Mouse (Mus musculus) frontal cortex, postnatal 14 days (tissue): ENCODE results near the gene Skida1.
A peak's percentile ranks its signal among the peaks of the same experiment; 100 is the strongest.

Source experiments
- DNase-seq, 2 experiments: peaks; one replicate each; pipeline ENCODE4 v3.0.0; 2022; ENCODE audit warnings: low spot score in 2 of 2

Skida1 gene

DNA sequence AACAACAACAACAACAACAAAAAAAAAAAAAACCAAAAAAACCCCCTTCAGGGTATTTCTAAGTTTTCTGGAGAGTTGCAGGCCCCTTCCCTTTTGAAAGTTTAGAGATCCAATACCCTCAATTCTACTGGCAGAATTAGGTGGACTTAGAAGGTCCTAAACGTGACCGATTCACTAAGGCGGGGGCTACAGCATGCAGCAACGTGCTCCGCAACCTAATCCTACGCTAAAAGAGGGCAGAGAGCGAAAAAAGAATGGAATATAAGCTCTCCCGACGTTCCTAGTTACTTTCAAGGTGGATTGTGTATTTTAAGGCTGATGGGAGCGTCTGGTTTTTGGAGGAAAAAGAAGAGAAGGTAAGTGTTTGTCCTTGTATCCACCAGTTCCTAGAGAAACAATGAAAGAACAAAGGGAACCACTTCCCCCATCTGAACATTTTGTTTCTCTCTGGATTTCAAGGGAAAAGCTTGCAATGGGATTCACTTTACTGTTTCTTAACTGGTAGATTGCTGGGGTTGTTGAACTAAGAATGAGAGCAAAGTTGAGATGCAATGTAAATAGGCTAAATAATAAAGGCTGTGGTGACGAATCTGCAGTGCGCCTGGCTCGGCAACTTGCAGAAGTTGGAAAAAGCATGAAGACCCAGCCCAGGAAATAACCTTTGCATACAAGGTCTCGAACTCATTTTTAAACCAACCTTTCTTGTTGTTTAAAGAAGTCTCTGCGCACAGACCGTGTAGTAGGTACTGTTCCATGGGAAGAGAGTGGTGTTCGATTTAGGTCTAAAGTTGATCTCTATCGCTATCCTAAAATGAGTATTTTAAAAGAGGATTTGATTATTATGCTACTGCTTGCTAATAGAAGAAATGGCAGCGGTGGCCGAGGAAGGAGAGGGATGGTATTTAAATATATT is 6.4 kb upstream of the Skida1 start, which contains the start of gene Mllt10:
Mllt10 (plus strand) TSS at position 222 of the 913 bp plus-strand sequence.
- no peak for DNase-seq

DNA sequence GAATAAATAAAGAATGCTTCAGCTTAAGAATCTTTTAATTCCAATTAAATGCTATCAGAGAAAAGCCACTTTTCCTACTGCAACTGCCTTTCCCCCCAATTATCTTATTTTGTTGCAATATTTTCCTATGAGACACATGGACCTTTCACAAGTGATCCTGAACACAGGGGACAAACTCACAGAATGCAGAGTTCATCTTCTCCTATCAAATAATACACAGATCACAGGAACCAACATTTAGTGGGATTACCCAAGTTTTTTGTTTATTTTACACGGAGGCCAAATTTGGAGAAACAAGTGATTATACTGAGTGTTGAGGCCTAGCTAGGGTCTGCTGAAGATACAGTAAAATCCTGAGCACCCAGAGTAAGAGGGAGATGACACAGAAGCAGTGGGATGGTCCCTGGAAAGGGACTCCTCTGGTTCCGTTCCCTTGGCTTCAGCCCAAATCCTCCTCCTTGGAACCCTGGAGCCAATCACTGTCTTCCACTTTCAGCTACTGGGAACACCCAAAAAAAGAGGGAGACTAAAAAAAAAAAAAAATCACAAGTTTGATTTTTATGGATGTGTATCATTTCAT is 5.2 kb upstream of the Skida1 start:
- no peak for DNase-seq

DNA sequence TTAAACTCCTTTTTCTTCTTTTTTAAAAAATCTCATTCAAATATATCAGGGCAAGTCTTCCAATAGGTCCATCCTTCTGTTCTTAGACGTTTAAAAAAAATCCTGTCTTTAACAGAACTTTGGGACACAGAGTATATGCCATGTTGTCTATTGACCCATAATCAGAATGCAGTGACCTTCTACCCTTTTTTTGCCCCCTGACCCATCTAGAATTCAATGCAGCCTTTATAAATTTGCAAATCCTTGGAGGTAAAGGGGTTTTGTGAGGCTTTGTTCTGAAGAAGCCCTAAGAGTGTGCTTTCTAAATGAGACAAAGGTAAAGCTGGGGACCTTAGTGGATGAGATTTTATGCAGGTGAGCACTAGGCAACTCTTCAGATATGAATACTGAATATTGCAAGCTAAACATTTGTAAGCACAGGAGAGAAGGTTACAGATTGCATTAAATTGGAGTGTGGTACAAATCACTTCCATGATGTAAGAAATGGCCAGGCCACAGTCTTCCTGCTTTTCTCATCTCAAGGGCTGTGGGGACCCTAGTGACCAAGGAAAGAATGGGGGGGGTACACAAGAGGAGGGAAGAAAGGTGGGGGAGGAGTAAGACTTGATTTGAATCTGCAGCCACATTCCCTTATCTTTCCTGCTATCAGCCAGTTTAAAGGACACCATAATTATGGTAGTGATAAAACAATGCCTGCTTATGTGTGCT is 4.5 kb upstream of the Skida1 start:
- no peak for DNase-seq

DNA sequence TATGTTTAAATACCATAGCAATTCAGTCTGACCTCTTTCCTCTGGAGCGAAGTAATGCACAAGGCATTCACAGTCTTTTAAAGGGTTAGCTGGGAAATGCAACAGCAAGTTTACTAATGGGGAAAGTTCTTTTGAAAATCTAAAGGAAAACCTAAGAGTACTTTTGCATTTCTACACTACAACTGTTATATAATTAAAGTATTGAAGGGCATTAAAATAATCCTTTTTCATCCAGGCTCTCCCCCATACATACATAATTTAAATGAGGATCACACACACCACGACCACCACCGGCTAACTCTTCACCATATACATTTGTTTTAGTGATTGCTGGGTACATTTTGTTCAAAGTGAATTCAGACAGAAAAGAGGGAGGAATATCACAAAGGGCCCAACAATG is 3.7 kb upstream of the Skida1 start:
- DNase-seq = no peak

DNA sequence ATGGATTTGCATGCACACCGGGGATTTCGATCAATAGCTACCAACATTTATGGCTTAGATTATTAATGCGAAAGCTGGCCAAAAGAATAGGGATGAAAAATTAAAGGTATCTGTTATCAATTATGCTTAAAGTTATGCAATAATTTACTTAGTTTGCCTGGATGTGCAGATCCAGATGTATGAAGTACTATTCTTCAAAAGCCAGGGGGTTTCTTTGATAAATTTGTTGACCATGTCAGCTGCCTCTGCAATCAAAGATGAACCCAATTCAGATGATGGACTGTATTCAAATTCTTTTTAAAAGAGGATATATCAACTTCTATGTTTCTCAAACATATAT is 3.0 kb upstream of the Skida1 start:
- no peak for DNase-seq

DNA sequence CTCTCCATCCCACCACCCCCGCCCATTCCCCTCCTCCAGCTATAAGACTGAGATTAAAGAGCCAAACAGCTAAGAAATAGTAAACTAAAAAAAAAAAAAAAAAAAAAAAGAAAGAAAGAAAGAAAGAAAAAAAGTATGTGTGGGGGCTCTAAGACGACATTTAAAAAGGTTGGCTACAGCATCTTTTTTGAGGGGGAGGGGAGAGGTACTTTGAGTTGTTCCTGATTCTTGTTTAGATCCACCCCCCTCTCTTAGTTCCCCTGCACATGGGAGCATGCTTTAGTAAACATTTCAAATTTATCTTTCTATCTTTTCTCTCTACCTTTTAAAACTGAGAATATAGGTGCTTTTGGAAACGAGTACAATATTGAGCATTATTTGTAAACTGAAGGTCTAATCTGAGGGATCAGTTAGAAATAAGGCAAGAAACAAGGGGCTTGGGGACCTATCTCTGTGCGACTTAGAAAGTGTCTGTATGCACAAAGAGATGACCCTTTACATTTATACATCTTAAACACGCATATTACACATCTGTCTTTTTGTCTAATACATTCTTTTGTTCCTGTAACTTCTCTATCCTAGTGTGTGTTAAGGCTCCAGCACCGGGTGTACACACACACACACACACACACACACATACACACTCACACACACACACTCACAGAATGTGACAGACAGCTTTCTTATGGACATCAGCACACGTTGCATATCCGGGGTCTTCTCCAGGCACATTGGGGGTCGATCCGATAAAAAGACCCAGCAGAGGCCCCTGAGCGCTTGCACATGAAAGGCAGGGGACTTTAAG is 2.4 kb upstream of the Skida1 start:
- DNase-seq = no peak

DNA sequence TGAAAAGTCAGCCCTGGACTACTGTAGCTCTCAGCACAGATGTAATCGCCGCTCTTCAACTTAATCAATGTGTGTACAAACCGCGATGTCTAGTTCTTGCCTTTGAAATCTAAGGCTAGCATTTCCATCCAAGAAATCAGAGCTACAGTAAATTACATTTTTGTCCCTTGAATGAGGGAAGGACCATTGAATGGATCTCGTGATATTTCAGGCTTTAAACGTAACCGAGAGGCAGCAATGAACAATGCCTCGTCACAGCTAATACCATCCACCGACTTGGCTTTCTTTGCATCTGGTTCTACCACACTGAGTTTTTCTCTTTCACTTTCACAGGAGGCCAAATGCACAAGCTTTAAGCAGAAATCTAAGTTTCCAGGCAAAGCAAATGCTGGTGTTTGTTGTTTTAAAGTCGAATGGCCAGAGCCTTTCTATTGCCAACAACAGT is 1.7 kb upstream of the Skida1 start:
- DNase-seq = no peak

DNA sequence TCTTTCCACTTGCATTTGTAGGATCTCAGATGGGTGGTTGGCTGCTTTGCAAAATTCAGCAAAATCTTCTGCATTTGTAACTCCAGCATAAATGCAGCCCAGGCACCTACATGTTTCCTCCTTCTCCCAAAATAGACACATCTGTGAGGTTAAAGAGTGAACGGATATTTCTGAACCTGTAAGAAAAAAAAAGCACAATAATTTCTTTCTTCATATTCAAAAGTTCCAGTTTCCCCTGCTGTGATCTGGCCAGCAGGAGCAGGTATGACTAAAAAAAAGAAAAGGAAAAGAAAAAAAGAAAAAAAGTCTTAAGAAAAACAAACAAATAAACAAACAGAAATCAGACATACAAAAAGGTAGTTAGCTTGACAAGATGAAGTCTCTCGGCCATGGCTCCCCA is 1.2 kb upstream of the Skida1 start:
- DNase-seq = no peak

DNA sequence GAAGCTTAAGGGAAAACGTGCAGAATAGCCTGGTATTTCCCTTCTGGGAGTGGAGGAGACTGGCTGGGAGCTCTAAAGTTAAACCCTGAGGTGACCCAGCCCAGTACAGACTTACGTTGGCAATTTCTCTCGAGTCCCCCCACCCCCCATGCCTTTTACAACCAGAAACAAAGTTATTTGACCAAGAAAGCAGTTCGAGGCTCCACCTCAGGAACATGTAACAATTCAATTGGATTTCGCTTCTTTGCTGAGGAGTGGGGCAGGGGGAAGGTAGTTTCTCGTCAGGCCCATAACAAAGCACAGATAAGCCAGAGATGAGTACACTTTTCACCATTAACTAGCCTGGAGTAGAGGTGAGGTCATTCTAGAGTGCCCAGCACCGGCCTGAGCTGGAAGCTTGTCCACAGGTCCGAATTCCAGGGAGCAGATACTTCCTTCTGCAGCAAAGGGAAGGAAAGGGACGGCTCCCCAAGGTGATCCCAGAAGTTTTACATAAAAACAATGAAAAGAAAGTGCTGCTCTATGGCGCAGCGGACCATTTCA is 499 bp upstream of the Skida1 start:
- DNase-seq = no peak

DNA sequence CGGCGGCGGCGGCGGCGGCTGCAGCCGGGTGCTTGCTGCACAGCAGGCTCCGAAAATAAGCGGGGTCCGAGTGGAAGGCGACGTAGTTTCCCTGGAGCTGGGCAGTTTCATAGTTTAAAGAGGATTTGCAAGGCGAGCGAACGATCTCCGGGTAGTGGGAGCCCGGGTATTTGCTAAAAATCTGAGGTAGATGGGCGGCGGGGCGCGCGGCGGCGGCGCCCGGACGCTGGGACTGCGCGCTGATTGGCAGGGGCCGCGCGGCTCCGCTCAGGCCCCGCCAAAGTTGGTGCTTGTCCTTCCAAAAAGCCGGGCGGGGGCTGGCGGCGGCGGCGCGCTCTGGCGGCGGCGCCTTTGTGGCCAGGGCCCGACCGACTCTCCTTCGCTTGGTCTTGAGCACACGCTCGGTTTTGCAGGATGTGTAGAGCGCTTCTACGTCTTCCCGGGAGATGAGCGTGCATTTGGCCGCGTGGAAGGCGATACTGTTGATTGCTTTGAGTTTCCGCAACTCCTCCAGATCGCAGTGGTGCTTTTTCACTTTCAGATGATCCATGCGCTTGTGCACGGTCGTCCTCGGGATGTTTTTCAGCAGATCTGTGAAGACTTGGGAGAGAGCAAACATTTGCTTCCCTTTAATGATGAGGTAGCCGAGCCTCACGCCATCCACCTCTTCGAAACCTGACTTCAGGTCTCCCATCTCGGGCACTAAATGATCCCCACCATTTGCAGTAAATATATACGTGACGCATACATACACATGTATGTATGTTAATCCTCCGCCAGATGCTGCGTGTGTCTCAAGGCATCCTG is 1.0 kb downstream of the Skida1 start:
- peak in 1 of 2 experiments; percentile 55 for DNase-seq

DNA sequence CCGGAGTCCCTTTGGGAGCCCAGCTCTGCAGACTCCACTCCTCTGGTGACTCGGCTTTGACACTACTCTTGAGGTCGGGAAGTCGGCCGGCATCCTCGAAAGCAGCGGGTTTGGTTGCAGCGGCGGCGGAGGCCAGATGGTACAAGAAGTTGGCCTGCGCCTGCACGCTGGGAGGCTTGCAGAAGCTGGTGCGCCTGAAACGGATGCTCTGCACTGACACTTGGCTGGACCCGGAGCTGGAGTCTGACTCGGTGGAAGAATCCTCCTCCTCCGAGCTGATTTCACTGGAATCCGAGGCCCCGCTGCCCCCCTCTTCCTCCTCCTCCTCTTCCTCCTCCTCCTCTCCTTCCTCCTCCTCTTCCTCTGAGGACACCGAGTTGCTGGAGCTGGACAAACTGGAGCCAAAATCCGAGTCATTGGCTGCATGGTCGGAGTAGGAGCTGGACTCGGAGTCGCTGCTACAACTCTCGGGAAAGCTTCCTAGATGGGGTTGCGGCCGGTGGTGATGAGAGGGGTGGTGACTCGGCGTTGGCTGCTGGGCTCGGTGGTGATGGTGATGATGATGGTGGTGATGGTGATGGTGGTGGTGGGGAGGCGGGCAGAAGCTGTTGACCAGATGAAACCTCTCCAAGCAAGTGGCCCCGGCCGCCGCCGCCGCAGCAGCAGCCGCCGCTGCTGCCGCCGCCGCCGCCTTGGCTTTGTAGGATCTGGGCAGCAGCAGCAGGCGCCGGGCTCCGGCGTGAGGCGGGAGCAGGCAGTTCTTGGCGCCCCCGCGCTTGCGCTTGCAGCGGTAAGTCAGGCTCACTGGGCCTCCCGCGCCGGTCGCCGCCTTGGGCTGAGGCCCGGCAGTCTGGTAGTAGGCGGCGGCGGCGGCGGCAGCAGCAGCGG is 1.8 kb downstream of the Skida1 start:
- peak in 1 of 2 experiments; percentile 59 for DNase-seq

DNA sequence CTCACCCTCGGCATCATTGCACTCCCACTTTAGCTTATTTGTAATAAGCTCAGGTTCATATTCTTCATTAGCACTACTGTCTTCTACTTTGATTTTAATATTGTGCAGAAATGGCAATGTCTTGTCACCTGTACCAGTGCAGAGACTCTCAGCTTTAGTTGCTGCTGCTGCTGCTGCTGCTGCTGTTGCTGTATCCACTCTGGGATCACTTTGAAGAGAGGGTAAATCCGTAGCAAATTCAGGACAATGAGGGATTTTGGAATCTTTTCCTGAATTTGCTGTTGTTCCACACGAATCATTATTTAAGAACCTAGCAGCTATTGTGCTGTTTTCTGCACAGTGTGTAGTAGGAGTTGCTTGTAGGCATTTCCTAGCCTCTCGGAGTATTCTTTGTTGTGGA is 2.7 kb downstream of the Skida1 start:
- DNase-seq = no peak

DNA sequence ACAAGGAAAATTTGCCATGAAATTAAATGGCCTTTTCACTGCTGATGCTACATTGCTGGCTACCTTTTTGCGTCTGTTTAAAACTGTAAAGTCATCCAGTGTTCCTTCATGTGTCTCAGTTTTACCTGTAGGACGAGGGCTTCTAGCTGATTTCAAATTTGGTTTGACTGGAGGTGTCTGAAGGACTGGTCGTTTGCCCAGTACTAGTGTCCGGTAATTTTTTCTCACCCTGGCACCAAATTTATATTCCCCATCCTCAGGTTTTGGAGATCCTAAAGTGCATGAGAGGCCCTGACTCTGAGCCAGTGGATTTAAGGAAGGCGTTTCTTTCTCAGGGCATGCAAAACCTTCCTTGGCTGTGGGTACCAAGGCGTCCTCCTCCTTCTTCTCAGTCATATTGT is 3.1 kb downstream of the Skida1 start:
- DNase-seq = no peak

DNA sequence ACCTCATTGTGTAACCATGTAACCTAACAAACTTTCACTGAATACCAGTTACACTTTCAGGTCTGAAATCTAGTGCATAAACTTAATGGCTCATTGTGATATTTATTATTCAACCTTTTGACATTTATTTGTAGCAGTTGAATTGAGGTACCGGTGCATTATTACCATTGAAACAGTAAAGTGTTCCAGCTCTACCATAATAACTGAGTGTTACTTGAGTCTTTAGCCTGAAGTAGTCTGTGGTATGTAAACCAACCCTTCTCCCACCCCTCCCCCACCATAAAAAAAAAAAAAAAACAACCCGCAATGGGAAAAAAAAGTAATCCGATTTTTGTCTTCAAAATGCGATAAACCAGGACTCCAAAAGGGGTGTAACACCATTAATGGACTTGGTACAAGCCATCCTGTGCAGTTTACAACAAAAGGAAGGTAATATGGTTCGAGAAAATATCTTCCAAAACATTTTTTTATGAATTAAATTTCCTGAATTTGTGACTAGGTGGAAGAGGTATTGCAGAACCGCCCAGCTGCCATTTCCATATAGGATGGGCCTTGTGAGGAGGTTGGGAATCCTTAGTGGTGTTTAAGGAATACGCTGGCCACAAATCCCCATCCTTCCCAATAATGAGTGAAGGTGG is 3.6 kb downstream of the Skida1 start:
- DNase-seq = no peak

DNA sequence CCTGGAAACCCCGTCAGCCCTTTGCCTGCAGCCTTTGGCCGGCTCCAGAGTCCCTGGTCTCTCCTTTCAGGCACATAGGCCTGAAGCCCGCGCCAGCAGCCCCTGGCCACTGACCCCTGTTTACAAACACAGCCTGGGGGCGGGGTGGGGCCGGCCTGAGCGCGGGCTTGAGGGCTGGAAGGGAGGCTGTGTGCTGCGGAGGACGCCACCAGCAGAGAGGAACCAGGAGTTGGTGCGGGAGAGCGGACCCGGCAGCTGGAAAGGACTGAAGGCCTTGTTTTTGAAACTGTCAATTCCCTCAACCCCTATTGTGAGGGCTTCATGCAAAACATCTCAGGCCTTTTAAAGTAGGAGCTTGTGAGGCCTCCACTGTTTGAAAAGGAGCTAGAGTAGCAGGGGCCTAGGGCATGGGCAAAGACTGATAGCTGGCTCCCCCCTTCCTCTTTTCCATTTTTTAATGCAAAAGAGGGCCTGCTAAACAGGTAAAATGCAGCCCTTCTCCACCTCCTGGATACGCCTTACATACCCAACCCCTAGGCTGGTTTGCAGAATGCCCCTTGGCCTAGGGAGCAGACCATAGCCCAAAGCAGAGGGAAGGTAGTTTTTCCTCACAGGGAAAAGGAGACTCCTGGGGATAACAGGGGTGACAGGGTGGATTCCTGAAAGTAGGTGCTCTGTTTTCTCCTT is 7.5 kb downstream of the Skida1 start:
- no peak for DNase-seq

DNA sequence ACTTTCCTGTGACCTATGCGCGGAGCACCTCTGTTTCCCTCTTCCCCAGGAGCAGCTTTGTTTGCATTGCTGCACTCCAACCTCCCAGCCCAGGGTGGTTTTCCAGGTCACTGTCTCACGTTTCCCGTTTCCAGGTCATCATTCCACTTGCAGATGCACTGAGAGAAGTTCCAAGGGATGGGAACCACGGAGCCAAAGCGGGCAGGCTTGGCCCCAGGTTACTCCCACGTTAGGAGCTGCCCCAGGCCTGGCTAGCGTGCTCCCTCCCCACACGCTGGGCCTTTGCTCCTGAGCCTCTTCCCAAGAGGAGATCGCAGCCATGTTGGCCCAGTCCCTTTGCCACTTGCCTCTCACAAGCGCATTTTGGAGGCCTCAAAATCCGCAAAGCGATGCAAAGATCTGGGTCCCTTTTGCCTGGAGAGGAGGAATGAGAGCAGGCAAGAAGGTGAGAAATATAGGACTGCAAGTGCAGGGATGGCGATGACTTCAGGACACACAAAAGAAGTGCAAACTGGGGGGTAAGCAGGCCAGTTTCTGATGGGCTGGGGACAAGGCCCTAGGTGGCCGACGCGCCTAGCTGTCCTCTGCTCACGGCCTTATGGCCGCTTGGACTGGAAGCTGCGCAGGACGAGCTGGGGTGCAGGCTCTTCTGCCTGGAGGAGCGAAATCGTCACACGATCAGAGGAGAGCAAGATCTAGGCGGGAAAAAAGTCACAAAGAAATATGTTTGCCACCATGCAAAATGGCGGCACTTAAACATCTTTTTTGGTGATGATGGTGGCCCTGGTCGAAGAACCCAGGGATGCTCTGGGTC is 8.3 kb downstream of the Skida1 start:
- no peak for DNase-seq

DNA sequence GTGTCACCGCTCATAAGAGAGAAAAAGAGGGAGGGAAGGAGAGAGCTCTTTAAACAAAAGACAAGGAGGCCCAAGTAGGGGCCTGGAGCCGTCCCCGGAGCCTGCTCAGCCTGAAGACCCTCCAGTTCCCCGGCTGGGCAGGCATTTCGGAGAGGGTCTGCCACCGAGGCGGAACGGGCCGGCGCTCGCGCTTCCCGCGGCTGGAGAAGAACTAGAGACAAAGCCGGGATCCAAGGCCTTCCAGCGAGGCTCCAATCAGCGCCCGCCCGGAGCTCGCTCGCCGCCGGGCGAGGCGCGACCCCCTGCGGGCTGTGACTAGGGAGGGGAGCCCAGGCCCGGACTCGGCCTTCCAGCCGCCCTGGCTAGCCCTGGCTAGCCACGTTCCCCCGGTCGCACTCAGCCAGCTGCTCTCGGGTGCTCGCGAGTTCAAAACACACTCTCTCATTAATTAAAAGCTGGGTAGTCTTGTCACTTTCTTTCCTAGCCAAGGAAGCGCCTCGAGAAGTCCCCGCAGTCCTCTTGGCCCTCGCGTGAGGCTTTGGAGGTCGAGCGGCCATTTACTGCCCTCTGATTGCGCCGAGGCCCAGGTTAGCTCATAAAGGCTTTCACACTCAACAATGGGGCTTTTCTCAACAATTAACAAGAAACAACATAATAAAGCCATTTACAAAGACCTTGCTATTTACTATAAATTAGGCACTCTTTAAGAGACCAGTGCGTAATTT is 9.1 kb downstream of the Skida1 start:
- no peak for DNase-seq
